Mouse (Mus musculus) CH12.LX (cell line): ENCODE results near the gene Mycbp. TPM values are rescaled to one million over a fixed set of nuclear protein-coding genes. Genes with fewer than 3 reads are reported as not detected.

ENCODE experiments used
- DNase-seq: peaks from one replicate; pipeline ENCODE4 v3.0.0-alpha.2; 2013; ENCODE audit errors: extremely low read depth
- H3K27ac ChIP-seq: 2 replicates; pipeline ENCODE4 v1.5.1; 2012; ENCODE audit warnings: low read depth, mild to moderate bottlenecking, control low read depth, moderate library complexity; ENCODE audit not compliant: insufficient read depth
- H3K27me3 ChIP-seq: replicated peaks from 2 replicates; pipeline ENCODE3; 2012; ENCODE audit warnings: inconsistent platforms
- H3K36me3 ChIP-seq, 2 experiments: replicated peaks in 1 of 2; 2 replicates each; pipeline versions ENCODE3 to v1.6.1; 2012; ENCODE audit warnings: inconsistent platforms in 1 of 2, low read length in 1 of 2, mild to moderate bottlenecking in 1 of 2, mixed read lengths in 1 of 2, moderate library complexity in 1 of 2; ENCODE audit not compliant: control insufficient read depth in 1 of 2, insufficient read depth in 1 of 2
- H3K4me1 ChIP-seq, 2 experiments: 2 replicates each; pipeline ENCODE4 v1.6.1; 2012; ENCODE audit warnings: inconsistent platforms in 1 of 2, moderate library complexity in 1 of 2; ENCODE audit not compliant: insufficient read depth in 2 of 2, control insufficient read depth in 1 of 2
- H3K4me2 ChIP-seq: 2 replicates; pipeline ENCODE4 v1.6.1; 2012; ENCODE audit warnings: low read depth, mild to moderate bottlenecking, control low read depth; ENCODE audit not compliant: poor library complexity, insufficient read depth, severe bottlenecking
- H3K4me3 ChIP-seq, 3 experiments: fragments of 150-350 bp in 1 of 3; sonication (generic) in 1 of 3; replicated peaks in 1 of 3; 2 replicates each; pipeline versions ENCODE3 to v1.5.1; 2011 to 2012; ENCODE audit warnings: low read depth in 2 of 3, low read length in 2 of 3, mild to moderate bottlenecking in 2 of 3, moderate library complexity in 2 of 3, control low read depth in 1 of 3, improper control_type of control experiment in 1 of 3, inconsistent platforms in 1 of 3, mixed read lengths in 1 of 3; ENCODE audit not compliant: poor library complexity in 1 of 3
- H3K79me2 ChIP-seq: replicated peaks from 2 replicates; pipeline ENCODE4 v1.6.1; 2012; ENCODE audit warnings: mild to moderate bottlenecking, moderate library complexity; ENCODE audit not compliant: control insufficient read depth, poor library complexity, insufficient read depth, severe bottlenecking; ENCODE audit errors: extremely low read depth
- H3K9ac ChIP-seq: 2 replicates; pipeline ENCODE4 v1.6.1; 2012; ENCODE audit warnings: low read depth, mild to moderate bottlenecking, control low read depth, moderate library complexity; ENCODE audit not compliant: insufficient read depth
- H3K9me3 ChIP-seq: replicated peaks from 2 replicates; pipeline ENCODE3; 2012; ENCODE audit warnings: low read length, inconsistent platforms, mixed read lengths
- BHLHE40 ChIP-seq: IDR thresholded peaks from 2 replicates; pipeline ENCODE4 v1.6.1; 2011; ENCODE audit warnings: mild to moderate bottlenecking, low read depth, low read length, improper control_type of control experiment
- CHD1 ChIP-seq: IDR thresholded peaks from 2 replicates; pipeline ENCODE4 v1.6.1; 2012; ENCODE audit warnings: low read depth, low read length, improper control_type of control experiment, inconsistent platforms
- CHD2 ChIP-seq: IDR thresholded peaks from 2 replicates; pipeline ENCODE4 v1.6.1; 2011; ENCODE audit warnings: low read length, improper control_type of control experiment
- CTCF ChIP-seq, 2 experiments: IDR thresholded peaks in 1 of 2; conservative IDR thresholded peaks in 1 of 2; 2 replicates each; pipeline ENCODE4 v1.5.1; 2011 to 2012; ENCODE audit warnings: low read depth in 2 of 2, low read length in 2 of 2, improper control_type of control experiment in 1 of 2, inconsistent platforms in 1 of 2, mild to moderate bottlenecking in 1 of 2, moderate library complexity in 1 of 2
- E2F4 ChIP-seq: IDR thresholded peaks from 2 replicates; pipeline ENCODE4 v1.6.1; 2011; ENCODE audit warnings: low read depth, low read length, improper control_type of control experiment; ENCODE audit not compliant: insufficient replicate concordance
- ELF1 ChIP-seq: IDR thresholded peaks from 2 replicates; pipeline ENCODE4 v1.6.1; 2014; ENCODE audit warnings: low read depth, mild to moderate bottlenecking, inconsistent platforms, low read length, improper control_type of control experiment
- EP300 ChIP-seq: IDR thresholded peaks from 2 replicates; pipeline ENCODE4 v1.6.1; 2011; ENCODE audit warnings: low read length, improper control_type of control experiment
- ETS1 ChIP-seq: conservative IDR thresholded peaks from 2 replicates; pipeline ENCODE4 v1.6.1; 2012; ENCODE audit warnings: low read depth, mild to moderate bottlenecking, inconsistent platforms, low read length, improper control_type of control experiment, moderate library complexity
- GABPA ChIP-seq: IDR thresholded peaks from 2 replicates; pipeline ENCODE4 v1.6.1; 2012; ENCODE audit warnings: low read depth, low read length, improper control_type of control experiment, inconsistent platforms; ENCODE audit not compliant: insufficient replicate concordance
- HCFC1 ChIP-seq: IDR thresholded peaks from 2 replicates; pipeline ENCODE4 v1.6.1; 2012; ENCODE audit warnings: low read depth, mild to moderate bottlenecking, inconsistent platforms, low read length, improper control_type of control experiment
- IRF4 ChIP-seq: IDR thresholded peaks from 2 replicates; pipeline ENCODE4 v1.6.1; 2014; ENCODE audit warnings: low read depth, mild to moderate bottlenecking, inconsistent platforms, low read length, improper control_type of control experiment
- JUN ChIP-seq: IDR thresholded peaks from 2 replicates; pipeline ENCODE4 v1.6.1; 2011; ENCODE audit warnings: low read depth, mild to moderate bottlenecking, low read length, improper control_type of control experiment, moderate library complexity; ENCODE audit not compliant: insufficient read depth
- JUND ChIP-seq: conservative IDR thresholded peaks from 2 replicates; pipeline ENCODE4 v1.6.1; 2011; ENCODE audit warnings: low read depth, low read length, improper control_type of control experiment
- KAT2A ChIP-seq: IDR thresholded peaks from 2 replicates; pipeline ENCODE4 v1.6.1; 2012; ENCODE audit warnings: low read length, improper control_type of control experiment, inconsistent platforms; ENCODE audit not compliant: insufficient replicate concordance
- MAFK ChIP-seq: IDR thresholded peaks from 2 replicates; pipeline ENCODE4 v1.6.1; 2011; ENCODE audit warnings: low read length, improper control_type of control experiment; ENCODE audit not compliant: insufficient replicate concordance
- MAX ChIP-seq: IDR thresholded peaks from 2 replicates; pipeline ENCODE4 v1.6.1; 2011; ENCODE audit warnings: low read length, improper control_type of control experiment
- MAZ ChIP-seq: IDR thresholded peaks from 2 replicates; pipeline ENCODE4 v1.6.1; 2012; ENCODE audit warnings: low read depth, mild to moderate bottlenecking, inconsistent platforms, low read length, improper control_type of control experiment, moderate library complexity
- MEF2A ChIP-seq: IDR thresholded peaks from 2 replicates; pipeline ENCODE4 v1.6.1; 2014; ENCODE audit warnings: low read depth, mild to moderate bottlenecking, inconsistent platforms, low read length, improper control_type of control experiment, borderline replicate concordance
- MXI1 ChIP-seq: IDR thresholded peaks from 2 replicates; pipeline ENCODE4 v1.6.1; 2011; ENCODE audit warnings: mild to moderate bottlenecking, low read depth, low read length, improper control_type of control experiment
- MYC ChIP-seq: IDR thresholded peaks from 2 replicates; pipeline ENCODE4 v1.6.1; 2011; ENCODE audit warnings: low read depth, mild to moderate bottlenecking, improper control_type of control experiment, low read length
- NELFE ChIP-seq: IDR thresholded peaks from 2 replicates; pipeline ENCODE4 v1.6.1; 2011; ENCODE audit warnings: low read depth, low read length, improper control_type of control experiment
- NRF1 ChIP-seq: IDR thresholded peaks from 2 replicates; pipeline ENCODE4 v1.6.1; 2014; ENCODE audit warnings: low read depth, mild to moderate bottlenecking, inconsistent platforms, low read length, improper control_type of control experiment, moderate library complexity
- PAX5 ChIP-seq: IDR thresholded peaks from 2 replicates; pipeline ENCODE4 v1.6.1; 2012; ENCODE audit warnings: low read length, inconsistent platforms, mixed read lengths
- POLR2A ChIP-seq: IDR thresholded peaks from 2 replicates; pipeline ENCODE4 v1.6.1; 2011; ENCODE audit warnings: low read depth, mild to moderate bottlenecking, improper control_type of control experiment, low read length
- POLR2AphosphoS2 ChIP-seq: IDR thresholded peaks from 2 replicates; pipeline ENCODE4 v1.6.1; 2011; ENCODE audit warnings: low read depth, low read length, improper control_type of control experiment
- RAD21 ChIP-seq: IDR thresholded peaks from 2 replicates; pipeline ENCODE4 v1.6.1; 2011; ENCODE audit warnings: low read depth, mild to moderate bottlenecking, low read length, improper control_type of control experiment, moderate library complexity
- RCOR1 ChIP-seq: conservative IDR thresholded peaks from 2 replicates; pipeline ENCODE4 v1.6.1; 2012; ENCODE audit warnings: low read depth, mild to moderate bottlenecking, inconsistent platforms, low read length, improper control_type of control experiment
- SIN3A ChIP-seq: IDR thresholded peaks from 2 replicates; pipeline ENCODE4 v1.6.1; 2012; ENCODE audit warnings: low read length, improper control_type of control experiment, inconsistent platforms
- SMC3 ChIP-seq: IDR thresholded peaks from 2 replicates; pipeline ENCODE4 v1.6.1; 2011; ENCODE audit warnings: low read depth, low read length, improper control_type of control experiment
- TBP ChIP-seq: conservative IDR thresholded peaks from 2 replicates; pipeline ENCODE4 v1.6.1; 2011; ENCODE audit warnings: low read depth, low read length, improper control_type of control experiment
- TCF12 ChIP-seq: IDR thresholded peaks from 2 replicates; pipeline ENCODE4 v1.6.1; 2014; ENCODE audit warnings: low read depth, mild to moderate bottlenecking, inconsistent platforms, low read length, improper control_type of control experiment
- UBTF ChIP-seq: IDR thresholded peaks from 2 replicates; pipeline ENCODE4 v1.6.1; 2012; ENCODE audit warnings: low read depth, mild to moderate bottlenecking, inconsistent platforms, low read length, improper control_type of control experiment, moderate library complexity
- USF1 ChIP-seq: IDR thresholded peaks from 2 replicates; pipeline ENCODE4 v1.6.1; 2014; ENCODE audit warnings: low read depth, mild to moderate bottlenecking, inconsistent platforms, low read length, improper control_type of control experiment
- USF2 ChIP-seq: conservative IDR thresholded peaks from 2 replicates; pipeline ENCODE4 v1.6.1; 2011; ENCODE audit warnings: low read depth, low read length, improper control_type of control experiment
- ZC3H11A ChIP-seq: IDR thresholded peaks from 2 replicates; pipeline ENCODE4 v1.6.1; 2012; ENCODE audit warnings: low read depth, mild to moderate bottlenecking, inconsistent platforms, low read length, improper control_type of control experiment
- ZKSCAN1 ChIP-seq: IDR thresholded peaks from 2 replicates; pipeline ENCODE4 v1.6.1; 2012; ENCODE audit warnings: low read depth, inconsistent platforms, low read length, improper control_type of control experiment, borderline replicate concordance
- ZMIZ1 ChIP-seq: IDR thresholded peaks from 2 replicates; pipeline ENCODE4 v1.6.1; 2012; ENCODE audit warnings: low read depth, mild to moderate bottlenecking, inconsistent platforms, low read length, improper control_type of control experiment
- ZNF384 ChIP-seq: IDR thresholded peaks from 2 replicates; pipeline ENCODE4 v1.6.1; 2012; ENCODE audit warnings: low read depth, low read length, improper control_type of control experiment, inconsistent platforms
- dilution Hi-C: fragments of 300-500 bp; cut with MboI; formaldehyde crosslinking; loops from 2 replicates; pipeline ENCODE4 v1.14.3; 2020; ENCODE audit warnings: low sequenced_read_pairs; ENCODE audit not compliant: extremely low pct_unique_long_range_greater_than_20kb, extremely low pct_ligation_motif_present
- in situ Hi-C: fragments of 300-500 bp; cut with MboI; formaldehyde crosslinking; loops from 3 replicates; pipeline ENCODE4 v1.14.3; 2019; ENCODE audit warnings: low sequenced_read_pairs, low pct_ligation_motif_present, low pct_unique_long_range_greater_than_20kb, mixed read lengths
- polyA plus RNA-seq: library from polyadenylated mRNA; unstranded; fragments of >175 nt; gene quantifications from 2 replicates; pipeline ENCODE4 v1.2.1, GENCODE M21; 2012; ENCODE audit warnings: low read depth; ENCODE audit not compliant: insufficient read length
- total RNA-seq, 2 experiments: library from RNA; depleted of rRNA; stranded (reverse); fragments of 300-350 nt in 1 of 2; fragments of >200 nt in 1 of 2; gene quantifications; 2 replicates each; pipeline ENCODE4 v1.2.3; 2012 to 2014

Gene Mycbp
- total and polyA plus RNA-seq, 3 experiments = 33.8 to 54.4 (median 46.9) TPM

DNA sequence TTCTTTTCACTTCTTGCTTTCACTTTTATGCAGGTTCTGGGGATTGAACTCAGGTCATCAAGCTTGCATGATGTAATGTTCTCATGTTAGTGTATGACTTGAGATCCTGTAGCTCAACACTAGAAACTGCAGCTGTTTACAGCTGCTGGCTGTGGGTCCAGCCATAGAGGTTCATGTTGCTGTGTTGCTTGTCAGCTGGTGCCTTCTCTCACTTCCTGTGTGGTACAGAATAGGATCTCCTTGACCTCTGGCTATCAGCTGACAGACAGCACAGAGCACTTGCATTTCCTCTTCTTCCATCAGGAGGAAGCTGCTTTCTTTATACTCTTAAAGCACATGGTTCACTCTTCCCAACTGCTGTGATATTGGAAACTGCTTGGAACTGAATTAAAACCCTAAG is 23.3 kb downstream of the Mycbp start:
- no peaks in the 10 kb centered on the region for H3K9me3 ChIP-seq
- no peak overlapping the region for H3K4me3 ChIP-seq
- H3K27ac ChIP-seq = peak overlapping the region; percentile 2; the same call in 1 of the 2 replicates
- in situ Hi-C loops = no loop called here
- peaks cover 7 to 24% of the 10 kb centered on the region in 2 experiments; a peak in 3 of 4 replicates for H3K4me1 ChIP-seq
- TF ChIP-seq SMC3 = no peak
- TF ChIP-seq ZMIZ1 = no peak
- TF ChIP-seq USF1 = peak; percentile 16
- no peak for TF ChIP-seq RAD21
- peak; percentile 100 for TF ChIP-seq ETS1
- TF ChIP-seq USF2 = no peak
- TF ChIP-seq BHLHE40 = no peak; the same call in 1 of the 2 replicates
- no peak for TF ChIP-seq RCOR1
- peak; percentile 59 for TF ChIP-seq JUN
- TF ChIP-seq ZKSCAN1 = no peak
- TF ChIP-seq KAT2A = no peak
- TF ChIP-seq TBP = no peak; the same call in 1 of the 2 replicates
- TF ChIP-seq MAFK = no peak
- TF ChIP-seq MAZ = no peak
- TF ChIP-seq MXI1 = 0 out of 2 replicates have a peak, but pooled peaks have one; percentile 59
- TF ChIP-seq MYC = peak; percentile 66; the same call in 1 of the 2 replicates
- TF ChIP-seq HCFC1 = no peak; the same call in 1 of the 2 replicates
- TF ChIP-seq MAX = peak; percentile 51; the same call in 1 of the 2 replicates
- no peak for TF ChIP-seq CTCF (conservative IDR thresholded peaks at IDR 0.05 in 1 of 2, IDR thresholded peaks at IDR 0.05 in 1 of 2; ENCODE audit: low read depth in 2 of 2, low read length in 2 of 2)
- no peak for TF ChIP-seq ZNF384
- TF ChIP-seq JUND = no peak
- TF ChIP-seq E2F4 = no peak
- TF ChIP-seq SIN3A = peak; percentile 94
- TF ChIP-seq NELFE = no peak
- 0 out of 2 replicates have a peak, but pooled peaks have one; percentile 61 for TF ChIP-seq ELF1
- TF ChIP-seq ZC3H11A = no peak
- TF ChIP-seq CHD2 = no peak
- TF ChIP-seq MEF2A = peak; percentile 90
- TF ChIP-seq GABPA = no peak
- TF ChIP-seq EP300 = peak; percentile 73
- no peak for TF ChIP-seq UBTF
- no peak for TF ChIP-seq POLR2AphosphoS2
- no peak for TF ChIP-seq NRF1
- TF ChIP-seq PAX5 = no peak
- no peak for TF ChIP-seq POLR2A
- TF ChIP-seq CHD1 = no peak
- TF ChIP-seq IRF4 = peak; percentile 76
- TF ChIP-seq TCF12 = peak; percentile 53; the same call in 1 of the 2 replicates
- TF ChIP-seq, all 38 proteins: peak for 12
- Histone ChIP-seq H3K4me2 (peak overlapping the region; percentile 85), H3K9ac (no peak overlapping the region), H3K36me3 (peaks cover 42 to 79% of the 10 kb centered on the region in 2 experiments), H3K27me3 (no peaks in the 10 kb centered on the region), H3K79me2 (no peaks in the 10 kb centered on the region)
- dilution Hi-C loops = no loop called here
- peak; percentile 72 for DNase-seq
